Mouse (Mus musculus): ENCODE data around the gene Sept11. TPM values are rescaled to one million over a fixed set of nuclear protein-coding genes. Genes with fewer than 3 reads are reported as not detected.

Gene Sept11
- total and polyA plus RNA-seq, 2 experiments from 2014 or later, result 104 TPM

- DNase-seq, result no peak
- Histone ChIP-seq H3K4me3 (ENCODE audit: low read depth, low read length) (no peak overlapping the region), H3K9me3 (ENCODE audit: low read length) (no peaks in the 10 kb centered on the region), H3K27ac (ENCODE audit: low read depth, low read length) (no peak overlapping the region), H3K27me3 (ENCODE audit: insufficient read depth, low read length) (peaks cover 17% of the 10 kb centered on the region), H3K4me1 (ENCODE audit: insufficient read depth) (peaks cover 13% of the 10 kb centered on the region), H3K4me2 (ENCODE audit: low read depth) (no peak overlapping the region), H3K36me3 (ENCODE audit: insufficient read depth) (no peaks in the 10 kb centered on the region), H3K9ac (no peak overlapping the region)
- no peak for ATAC-seq
- TF ChIP-seq CTCF (IDR thresholded peaks at IDR 0.05; ENCODE audit: low read depth), result no peak
- WGBS, result 47% methylated on average over 13 of the region's 13 CpGs
Observed at GRCm38 (mm10) chr5:93048481-93049240, 44.6 kb upstream of the Sept11 start.

- 0 out of 2 replicates have a peak, but pooled peaks cover 6% of the 10 kb centered on the region for H3K4me1 ChIP-seq (ENCODE audit: insufficient read depth)
- H3K4me2 ChIP-seq (ENCODE audit: low read depth), result no peak overlapping the region
- no peak for DNase-seq
- TF ChIP-seq CTCF (IDR thresholded peaks at IDR 0.05; ENCODE audit: low read depth), result no peak
- no peak overlapping the region for H3K9ac ChIP-seq
- no peaks in the 10 kb centered on the region for H3K9me3 ChIP-seq (ENCODE audit: low read length)
- H3K36me3 ChIP-seq (ENCODE audit: insufficient read depth), result no peaks in the 10 kb centered on the region
- 83% methylated on average over 1 of the region's 1 CpGs for WGBS
- peaks cover 3% of the 10 kb centered on the region; the same call in 1 of the 2 replicates for H3K27me3 ChIP-seq (ENCODE audit: insufficient read depth, low read length)
- H3K27ac ChIP-seq (ENCODE audit: low read depth, low read length), result no peak overlapping the region
- no peak overlapping the region for H3K4me3 ChIP-seq (ENCODE audit: low read depth, low read length)
- no peak for ATAC-seq
Observed at GRCm38 (mm10) chr5:93049971-93050370, 43.3 kb upstream of the Sept11 start.

GRCm38 (mm10) chr5:93051041-93051440 lies 42.2 kb upstream of the Sept11 start:
- ATAC-seq (no peak), DNase-seq (no peak)
- H3K27me3 ChIP-seq (ENCODE audit: insufficient read depth, low read length), result no peaks in the 10 kb centered on the region
- no peak overlapping the region for H3K9ac ChIP-seq
- H3K9me3 ChIP-seq (ENCODE audit: low read length), result no peaks in the 10 kb centered on the region
- no peaks in the 10 kb centered on the region for H3K4me1 ChIP-seq (ENCODE audit: insufficient read depth)
- no peak overlapping the region for H3K27ac ChIP-seq (ENCODE audit: low read depth, low read length)
- 52% methylated on average over 5 of the region's 5 CpGs for WGBS
- no peak overlapping the region for H3K4me3 ChIP-seq (ENCODE audit: low read depth, low read length)
- H3K4me2 ChIP-seq (ENCODE audit: low read depth), result no peak overlapping the region
- no peaks in the 10 kb centered on the region for H3K36me3 ChIP-seq (ENCODE audit: insufficient read depth)
- no peak for TF ChIP-seq CTCF (IDR thresholded peaks at IDR 0.05; ENCODE audit: low read depth)

- DNase-seq, result no peak
Observed at GRCm38 (mm10) chr5:93051951-93052350, 41.3 kb upstream of the Sept11 start.

GRCm38 (mm10) chr5:93053606-93054397 lies 39.4 kb upstream of the Sept11 start:
- Histone ChIP-seq H3K36me3 (ENCODE audit: insufficient read depth) (no peaks in the 10 kb centered on the region), H3K9ac (no peak overlapping the region), H3K9me3 (ENCODE audit: low read length) (no peaks in the 10 kb centered on the region), H3K27ac (ENCODE audit: low read depth, low read length) (no peak overlapping the region), H3K4me3 (ENCODE audit: low read depth, low read length) (no peak overlapping the region), H3K4me2 (ENCODE audit: low read depth) (no peak overlapping the region), H3K27me3 (ENCODE audit: insufficient read depth, low read length) (no peaks in the 10 kb centered on the region), H3K4me1 (ENCODE audit: insufficient read depth) (no peaks in the 10 kb centered on the region)
- 0 out of 2 replicates have a peak, but pooled peaks have one; percentile 6 for TF ChIP-seq CTCF (IDR thresholded peaks at IDR 0.05; ENCODE audit: low read depth)
- ATAC-seq, result peak; percentile 71
- no peak for DNase-seq
- WGBS, result 18% methylated on average over 8 of the region's 8 CpGs

More at GRCm38 (mm10) chr5:93051951-93052350, 41.3 kb upstream of the Sept11 start:
- no peaks in the 10 kb centered on the region for H3K4me1 ChIP-seq (ENCODE audit: insufficient read depth)
- 55% methylated on average over 9 of the region's 9 CpGs for WGBS
- H3K27me3 ChIP-seq (ENCODE audit: insufficient read depth, low read length), result no peaks in the 10 kb centered on the region
- TF ChIP-seq CTCF (IDR thresholded peaks at IDR 0.05; ENCODE audit: low read depth), result no peak
- H3K27ac ChIP-seq (ENCODE audit: low read depth, low read length), result no peak overlapping the region
- H3K9me3 ChIP-seq (ENCODE audit: low read length), result no peaks in the 10 kb centered on the region
- ATAC-seq, result no peak
- no peak overlapping the region for H3K9ac ChIP-seq
- no peak overlapping the region for H3K4me3 ChIP-seq (ENCODE audit: low read depth, low read length)
- H3K4me2 ChIP-seq (ENCODE audit: low read depth), result no peak overlapping the region
- H3K36me3 ChIP-seq (ENCODE audit: insufficient read depth), result no peaks in the 10 kb centered on the region

GRCm38 (mm10) chr5:93060865-93061264 lies 32.4 kb upstream of the Sept11 start:
- H3K9ac ChIP-seq, result no peak overlapping the region
- no peak for ATAC-seq
- WGBS, result 89% methylated on average over 4 of the region's 4 CpGs

More at GRCm38 (mm10) chr5:93060865-93061264, 32.4 kb upstream of the Sept11 start:
- Histone ChIP-seq H3K36me3 (ENCODE audit: insufficient read depth) (no peaks in the 10 kb centered on the region), H3K4me1 (ENCODE audit: insufficient read depth) (no peaks in the 10 kb centered on the region), H3K4me3 (ENCODE audit: low read depth, low read length) (no peak overlapping the region), H3K9me3 (ENCODE audit: low read length) (no peaks in the 10 kb centered on the region), H3K27me3 (ENCODE audit: insufficient read depth, low read length) (no peaks in the 10 kb centered on the region), H3K4me2 (ENCODE audit: low read depth) (no peak overlapping the region), H3K27ac (ENCODE audit: low read depth, low read length) (no peak overlapping the region)
- no peak for TF ChIP-seq CTCF (IDR thresholded peaks at IDR 0.05; ENCODE audit: low read depth)
- no peak for DNase-seq

Measured in forebrain, postnatal 0 days (tissue).